Mouse (Mus musculus): ENCODE data around the gene Mthfr. TPM values are rescaled to one million over a fixed set of nuclear protein-coding genes. Genes with fewer than 3 reads are reported as not detected.
"Not testable (repeated sequence)": the region's sequence is repeated elsewhere in the genome, so short reads cannot be mapped to it uniquely, and the experiment has no call there.

The Mthfr gene
- total RNA-seq, 2 experiments from 2014 or later, result 8.9 to 9.3 TPM

DNA sequence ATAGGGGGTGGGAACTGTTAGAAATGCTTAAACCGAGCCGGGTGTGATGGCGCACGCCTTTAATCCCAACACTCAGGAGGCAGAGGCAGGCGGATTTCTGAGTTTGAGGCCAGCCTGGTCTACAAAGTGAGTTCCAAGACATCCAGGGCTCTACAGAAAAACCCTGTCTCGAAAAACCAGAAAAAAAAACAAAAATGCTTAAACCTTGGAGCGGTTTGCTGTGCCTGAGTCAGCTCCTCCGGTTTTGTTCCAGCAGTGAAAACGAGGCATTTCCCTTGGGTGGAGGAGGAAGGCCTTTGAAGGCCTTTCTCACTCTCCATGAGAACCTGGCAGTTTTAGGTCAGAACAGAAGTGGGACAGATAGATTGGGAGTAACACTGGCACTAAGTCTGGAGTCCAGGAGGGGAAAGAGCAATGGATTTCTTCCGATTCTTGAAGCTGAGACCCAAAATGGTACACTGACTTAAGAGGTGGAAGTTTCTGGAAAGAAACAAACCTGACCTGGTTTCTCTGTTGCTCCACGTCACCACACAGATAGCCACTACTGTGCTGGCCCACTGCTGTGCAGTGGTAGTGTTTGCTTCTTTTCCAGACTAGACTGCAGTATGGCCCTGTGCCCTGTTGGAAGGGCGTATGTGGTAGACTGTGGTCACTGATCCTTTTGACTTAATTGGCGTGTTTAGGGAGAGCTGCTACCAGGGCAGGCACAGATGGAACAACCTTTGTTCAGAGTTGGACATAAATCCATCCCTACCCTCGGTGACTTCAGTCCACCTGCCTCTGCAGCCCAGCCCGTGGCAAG lies 1.4 kb downstream of the Mthfr start:
- DNase-seq (ENCODE audit: low spot score), result no peak

- DNase-seq (ENCODE audit: low spot score), result peak; percentile 78
Measured at GRCm38 (mm10) chr4:148040933-148041610, 2.2 kb downstream of the Mthfr start.

DNA sequence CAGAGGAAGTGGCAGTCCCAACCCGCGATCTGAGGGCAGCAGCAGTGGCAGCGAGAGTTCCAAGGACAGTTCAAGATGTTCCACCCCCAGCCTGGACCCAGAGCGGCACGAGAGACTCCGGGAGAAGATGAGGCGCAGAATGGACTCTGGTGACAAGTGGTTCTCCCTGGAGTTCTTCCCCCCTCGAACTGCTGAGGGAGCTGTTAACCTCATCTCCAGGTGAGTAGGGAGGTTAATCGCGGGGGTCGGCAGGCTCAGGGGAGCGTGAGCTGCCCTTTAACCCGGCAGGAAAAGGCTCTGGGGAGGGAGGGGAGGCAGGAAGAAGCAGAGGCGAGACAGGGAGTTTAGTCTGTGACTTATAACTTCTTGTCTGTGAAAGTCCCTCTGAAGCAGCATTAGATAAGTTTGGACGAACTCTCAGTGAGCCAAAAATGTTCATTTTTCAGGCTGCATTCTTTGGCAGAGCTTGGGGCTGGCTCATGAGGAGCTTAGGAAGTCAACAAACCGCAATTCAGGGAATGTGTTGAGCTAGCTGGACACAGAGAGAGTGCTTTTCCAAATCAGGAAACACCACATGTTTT lies 2.8 kb downstream of the Mthfr start:
- DNase-seq (ENCODE audit: low spot score), result peak; percentile 34

DNA sequence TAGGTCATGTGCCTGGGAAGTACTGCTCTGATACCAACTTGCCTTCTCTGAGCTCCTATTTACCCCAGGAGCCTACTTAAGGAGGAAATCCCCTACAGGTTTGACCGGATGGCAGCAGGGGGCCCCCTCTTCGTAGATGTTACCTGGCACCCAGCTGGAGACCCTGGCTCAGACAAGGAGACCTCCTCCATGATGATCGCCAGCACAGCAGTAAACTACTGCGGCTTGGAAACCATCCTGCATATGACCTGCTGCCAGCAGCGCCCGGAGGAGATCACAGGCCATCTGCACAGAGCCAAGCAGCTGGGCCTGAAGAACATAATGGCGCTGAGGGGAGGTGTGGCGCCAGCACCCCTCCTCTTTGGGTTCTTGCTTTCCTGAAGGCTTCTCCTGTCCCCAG lies 4.5 kb downstream of the Mthfr start:
- DNase-seq (ENCODE audit: low spot score), result not testable (repeated sequence)

GRCm38 (mm10) chr4:148044113-148044512 lies 5.2 kb downstream of the Mthfr start:
- DNase-seq (ENCODE audit: low spot score), result no peak

DNA sequence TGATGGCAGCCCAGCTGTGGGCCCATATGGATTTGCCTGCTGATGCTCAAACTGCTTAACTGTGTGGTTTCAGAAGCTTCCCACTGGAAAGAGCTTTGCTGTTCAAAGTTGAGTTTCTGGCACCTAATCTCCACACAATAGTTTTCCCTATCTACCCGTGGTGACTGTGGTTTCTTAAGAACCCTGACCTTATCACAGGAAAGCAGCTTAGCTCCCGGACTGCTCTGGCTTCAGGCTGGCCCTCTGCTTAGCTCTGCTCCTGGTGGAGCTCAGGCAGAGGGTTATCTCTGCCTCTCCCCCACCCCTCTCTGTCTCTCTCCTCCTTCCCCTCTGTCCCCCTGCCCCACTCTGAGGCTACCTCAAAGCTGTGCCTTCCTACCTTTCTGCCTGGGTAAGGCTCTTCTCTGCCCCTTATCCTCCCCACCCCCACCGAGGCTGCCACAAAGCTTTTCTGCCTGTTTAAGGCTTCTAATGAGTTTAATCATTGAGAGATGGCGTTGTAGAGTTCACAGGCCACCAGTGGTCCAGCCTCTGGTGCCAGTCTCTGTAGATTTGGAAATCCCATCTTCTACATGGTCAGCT lies 7.7 kb downstream of the Mthfr start:
- no peak for DNase-seq (ENCODE audit: low spot score)

GRCm38 (mm10) chr4:148050396-148050914 lies 11.6 kb downstream of the Mthfr start:
- not testable (repeated sequence) for DNase-seq (ENCODE audit: low spot score)

- no peak for DNase-seq (ENCODE audit: low spot score)
Measured at GRCm38 (mm10) chr4:148051046-148051776, 12.3 kb downstream of the Mthfr start.

DNA sequence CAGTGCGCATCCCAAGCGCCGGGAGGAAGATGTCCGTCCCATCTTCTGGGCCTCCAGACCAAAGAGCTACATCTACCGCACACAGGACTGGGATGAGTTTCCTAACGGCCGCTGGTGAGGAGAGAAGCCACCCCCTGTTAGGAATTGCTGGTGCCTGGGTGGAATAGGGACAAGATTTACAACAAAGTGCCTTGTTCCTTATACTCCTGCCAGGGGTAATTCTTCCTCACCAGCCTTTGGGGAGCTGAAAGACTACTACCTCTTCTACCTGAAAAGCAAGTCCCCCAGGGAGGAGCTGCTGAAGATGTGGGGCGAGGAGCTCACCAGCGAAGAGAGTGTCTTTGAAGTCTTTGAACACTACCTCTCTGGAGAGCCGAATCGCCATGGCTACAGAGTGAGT lies 13.0 kb downstream of the Mthfr start:
- no peak for DNase-seq (ENCODE audit: low spot score)

GRCm38 (mm10) chr4:148052976-148053375 lies 14.1 kb downstream of the Mthfr start:
- no peak for DNase-seq (ENCODE audit: low spot score)

DNA sequence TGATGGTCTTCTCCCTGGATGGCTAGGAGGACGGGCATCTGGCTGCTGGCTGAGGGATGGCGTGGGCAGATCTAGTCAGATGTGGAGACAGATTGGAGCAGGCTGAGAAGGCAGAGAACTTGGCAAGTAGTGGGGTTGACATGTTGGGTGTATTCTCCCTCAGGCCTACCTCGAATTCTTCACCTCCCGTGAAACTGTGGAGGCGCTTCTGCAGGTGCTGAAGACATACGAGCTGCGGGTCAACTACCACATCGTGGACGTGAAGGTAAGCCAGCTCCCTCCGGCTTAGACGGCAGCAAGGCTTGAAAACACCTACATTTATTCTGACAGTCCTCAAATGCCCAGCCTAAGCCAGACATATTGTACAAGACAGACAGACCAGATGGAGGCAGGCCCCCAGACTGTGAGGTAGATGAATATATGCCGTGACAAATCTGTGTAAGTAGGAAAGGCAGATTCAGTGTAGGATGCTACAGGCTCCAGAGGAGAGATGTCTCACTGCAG lies 14.6 kb downstream of the Mthfr start:
- DNase-seq (ENCODE audit: low spot score), result no peak

- no peak for DNase-seq (ENCODE audit: low spot score)
Measured at GRCm38 (mm10) chr4:148054961-148055695, 16.3 kb downstream of the Mthfr start.

- peak; percentile 48 for DNase-seq (ENCODE audit: low spot score)
Measured at GRCm38 (mm10) chr4:148056246-148056645, 17.4 kb downstream of the Mthfr start.

GRCm38 (mm10) chr4:148056801-148057200 lies 17.9 kb downstream of the Mthfr start:
- peak; percentile 94 for DNase-seq (ENCODE audit: low spot score)

DNA sequence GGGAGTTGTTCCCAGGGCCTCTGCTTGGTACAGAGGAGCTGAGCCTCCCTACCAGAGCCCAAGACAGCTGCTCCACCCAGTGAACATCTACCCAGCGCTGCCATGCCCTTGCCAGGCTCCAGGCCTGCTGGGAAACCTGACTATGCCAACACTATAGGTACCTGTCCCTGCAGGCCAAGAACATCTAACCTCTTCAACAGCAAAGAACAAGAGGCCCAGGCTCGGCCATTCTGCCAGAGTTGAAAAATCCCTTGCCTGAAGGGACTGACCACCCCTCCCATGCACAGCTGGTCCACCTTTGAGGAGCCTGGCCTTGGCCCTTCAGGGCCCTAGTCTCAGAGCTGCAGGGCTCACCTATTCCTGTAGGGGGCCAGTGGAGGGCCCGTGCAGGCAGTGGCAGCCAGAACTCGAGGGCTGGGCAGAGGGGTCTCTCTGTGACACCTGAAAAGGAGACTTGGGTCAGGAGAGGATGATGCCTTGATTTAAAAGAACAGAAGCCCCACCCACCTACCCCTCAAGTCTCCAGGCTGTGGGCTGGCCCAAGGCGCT lies 18.9 kb downstream of the Mthfr start:
- no peak for DNase-seq (ENCODE audit: low spot score)

GRCm38 (mm10) chr4:148058218-148058819 lies 19.4 kb downstream of the Mthfr start:
- no peak for DNase-seq (ENCODE audit: low spot score)

DNA sequence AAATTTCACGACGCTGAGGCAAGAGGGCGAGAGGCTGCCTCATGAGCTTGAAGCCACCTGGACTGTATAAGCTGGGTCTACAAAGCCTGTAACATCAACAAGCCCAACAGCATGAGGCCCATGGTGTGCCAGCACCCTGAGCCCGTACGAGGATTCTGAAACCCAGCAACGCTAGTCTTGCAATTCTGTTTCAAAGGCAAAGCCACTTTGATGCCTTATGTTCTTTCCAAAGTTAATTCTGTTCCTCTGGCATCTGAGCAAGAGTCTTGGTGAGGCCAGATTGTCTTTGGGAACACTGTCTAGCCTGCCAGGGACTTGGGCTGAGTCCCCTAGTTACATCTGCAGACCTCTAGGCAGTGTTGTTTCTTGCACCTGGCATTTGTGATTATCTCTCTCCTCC lies 20.1 kb downstream of the Mthfr start:
- no peak for DNase-seq (ENCODE audit: low spot score)

- no peak for DNase-seq (ENCODE audit: low spot score)
Measured at GRCm38 (mm10) chr4:148060120-148061085, 21.5 kb downstream of the Mthfr start.
